Mouse (Mus musculus): ENCODE data around the gene Plxnc1.

DNA sequence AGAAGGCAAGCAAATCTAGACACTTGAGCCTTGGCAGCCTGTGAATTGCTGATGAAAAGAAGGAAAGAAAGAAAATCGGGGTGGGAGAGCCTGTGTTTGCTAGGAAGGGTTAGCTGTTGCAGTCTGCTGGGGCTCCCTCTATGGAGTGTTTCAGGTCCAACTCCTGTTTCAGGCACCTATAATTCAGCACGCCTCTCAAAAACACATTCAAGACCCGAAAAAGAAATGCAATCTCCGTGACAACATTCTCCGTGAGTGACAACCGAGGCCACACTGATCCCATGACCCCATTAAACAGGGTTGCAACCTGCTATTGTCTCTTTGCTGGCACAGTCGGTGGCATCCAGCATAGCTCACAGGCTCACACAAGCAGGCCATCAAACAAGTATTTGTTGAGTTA, 3.8 kb downstream of the Plxnc1 start:
- no peak for TF ChIP-seq ZC3H11A (IDR thresholded peaks at IDR 0.05; ENCODE audit: borderline replicate concordance, low read depth, low read length)
- TF ChIP-seq HCFC1 (IDR thresholded peaks at IDR 0.05; ENCODE audit: borderline replicate concordance, insufficient read depth, low read length), result no peak
- TF ChIP-seq CHD2 (IDR thresholded peaks at IDR 0.05; ENCODE audit: low read depth, low read length), result no peak
